Mouse (Mus musculus) limb, embryonic 12.5 days (tissue): ENCODE results near the gene Map3k11. TPM values are rescaled to one million over a fixed set of nuclear protein-coding genes. Genes with fewer than 3 reads are reported as not detected.
A peak's percentile ranks its signal among the peaks of the same experiment; 100 is the strongest.
"Not testable (repeated sequence)": the region's sequence is repeated elsewhere in the genome, so short reads cannot be mapped to it uniquely, and the experiment has no call there.

Source experiments
- ATAC-seq: fragments of 200-750 bp; cut with Nextera tagmentation; 2 replicates; pipeline ENCODE4 v1.8.0; 2017; ENCODE audit warnings: low read depth, moderate TSS enrichment; ENCODE audit not compliant: insufficient number of reproducible peaks, insufficient read depth, low FRiP score, low TSS enrichment
- H3K27ac ChIP-seq: fragments of 300-500 bp; sonication (generic); 2 replicates; pipeline ENCODE4 v1.5.1; 2016; ENCODE audit warnings: mild to moderate bottlenecking, moderate library complexity
- H3K27me3 ChIP-seq: fragments of 300-500 bp; sonication (generic); 2 replicates; pipeline ENCODE4 v1.6.1; 2016; ENCODE audit warnings: mild to moderate bottlenecking, moderate library complexity
- H3K36me3 ChIP-seq: fragments of 300-500 bp; sonication (generic); 2 replicates; pipeline ENCODE4 v1.6.1; 2016; ENCODE audit warnings: mild to moderate bottlenecking, moderate library complexity
- H3K4me1 ChIP-seq: fragments of 300-500 bp; sonication (generic); replicated peaks from 2 replicates; pipeline ENCODE4 v1.6.1; 2016
- H3K4me2 ChIP-seq: fragments of 300-500 bp; sonication (generic); 2 replicates; pipeline ENCODE4 v1.6.1; 2016; ENCODE audit warnings: mild to moderate bottlenecking, moderate library complexity
- H3K4me3 ChIP-seq: fragments of 300-500 bp; sonication (generic); replicated peaks from 2 replicates; pipeline ENCODE4 v1.5.1; 2016; ENCODE audit warnings: mild to moderate bottlenecking
- H3K9ac ChIP-seq: fragments of 300-500 bp; sonication (generic); replicated peaks from 2 replicates; pipeline ENCODE4 v1.6.1; 2016; ENCODE audit warnings: mild to moderate bottlenecking, moderate library complexity
- H3K9me3 ChIP-seq: fragments of 300-500 bp; sonication (generic); 2 replicates; pipeline ENCODE4 v1.6.1; 2016; ENCODE audit warnings: mild to moderate bottlenecking, moderate library complexity
- WGBS: fragments of 180-500 bp; shearing (Covaris S2); methylation state at CpG from one replicate; pipeline ENCODE4 v1.1.7; 2016; 5-methylcytosine and 5-hydroxymethylcytosine counted together
- polyA plus RNA-seq: library from polyadenylated mRNA; unstranded; fragments of >200 nt; fragmentation: Nextera tagmentation; extraction: Ambion mirVana; gene quantifications from 2 replicates; pipeline ENCODE4 v1.2.1, GENCODE M21; 2016

The Map3k11 gene
- polyA plus RNA-seq, 1 experiment from 2014 or later, result 19.6 TPM

DNA sequence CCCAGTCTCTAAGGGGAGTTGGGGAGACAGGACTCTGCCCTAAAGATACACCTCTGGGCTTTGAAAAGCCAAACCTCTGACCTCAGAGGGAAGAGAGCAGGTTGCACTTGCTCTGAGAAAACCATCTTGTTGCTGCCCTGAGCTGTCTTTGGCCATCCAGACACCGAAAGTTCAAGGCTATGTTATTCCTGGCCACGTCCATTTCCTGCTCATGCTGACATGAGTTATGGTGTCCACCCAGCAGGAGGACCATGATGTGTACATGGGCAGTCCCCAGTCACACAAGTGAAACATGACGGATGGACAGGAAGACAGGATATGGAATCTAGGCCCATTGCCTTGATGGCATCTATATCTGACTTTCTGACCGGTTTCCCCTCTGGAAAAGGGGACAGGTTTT, 8.1 kb upstream of the Map3k11 start:
- no peaks in the 10 kb centered on the region for H3K9me3 ChIP-seq
- no peak for ATAC-seq

DNA sequence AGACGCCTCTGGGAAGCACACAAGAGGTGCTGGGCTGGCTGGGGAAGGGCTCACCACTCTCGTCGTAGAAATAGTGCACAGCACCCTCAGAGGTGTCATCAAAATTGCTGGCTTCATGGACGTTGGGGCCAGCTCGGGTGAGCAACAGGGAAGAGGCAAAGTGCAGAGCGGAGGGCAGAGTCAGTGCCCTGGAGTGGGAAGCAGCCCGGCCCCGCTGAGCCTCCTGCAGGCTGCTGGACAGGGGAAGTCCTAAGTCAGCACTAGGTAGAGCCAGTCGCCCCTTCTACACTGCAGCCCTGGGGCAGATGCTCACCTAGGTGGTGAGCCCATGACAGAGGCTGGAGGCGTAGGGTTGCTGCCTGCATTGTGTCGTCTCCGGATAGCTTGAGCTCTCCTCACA, 4.3 kb upstream of the Map3k11 start:
- H3K9me3 ChIP-seq, result no peaks in the 10 kb centered on the region
- 89% methylated on average over 12 of the region's 12 CpGs for WGBS
- ATAC-seq, result no peak

More for the DNA sequence above, 8.1 kb upstream of the Map3k11 start:
- H3K4me2 ChIP-seq, result no peak overlapping the region
- H3K4me1 ChIP-seq, result no peaks in the 10 kb centered on the region
- no peak overlapping the region for H3K27ac ChIP-seq
- H3K36me3 ChIP-seq, result peaks cover 95% of the 10 kb centered on the region
- H3K27me3 ChIP-seq, result no peaks in the 10 kb centered on the region
- no peak overlapping the region; the same call in 1 of the 2 replicates for H3K9ac ChIP-seq
- 84% methylated on average over 4 of the region's 4 CpGs for WGBS
- no peak overlapping the region for H3K4me3 ChIP-seq

DNA sequence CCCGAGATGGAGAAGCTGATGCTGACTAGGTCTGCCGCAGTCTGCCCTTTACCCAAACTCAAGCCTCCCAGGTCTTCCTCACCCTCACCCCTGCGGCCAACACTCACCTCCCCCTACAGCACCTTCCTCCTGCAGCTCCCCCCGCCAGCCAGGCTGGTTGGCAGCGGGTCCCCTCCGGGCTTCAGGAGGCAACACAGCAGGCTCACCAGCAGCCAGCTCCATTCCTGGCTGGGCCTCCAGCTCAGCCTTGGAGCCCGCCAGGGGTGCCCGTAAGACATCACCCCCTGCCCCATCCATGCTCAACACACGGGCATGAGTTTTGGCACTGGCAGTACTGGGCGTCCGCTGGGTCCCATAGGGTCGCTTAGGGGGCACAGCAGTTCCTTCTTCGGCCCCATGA, 3.6 kb upstream of the Map3k11 start:
- Histone ChIP-seq H3K4me3 (no peak overlapping the region), H3K9ac (no peak overlapping the region), H3K27me3 (no peaks in the 10 kb centered on the region), H3K4me1 (peaks cover 11% of the 10 kb centered on the region), H3K4me2 (no peak overlapping the region), H3K9me3 (no peaks in the 10 kb centered on the region), H3K36me3 (peaks cover 70% of the 10 kb centered on the region), H3K27ac (no peak overlapping the region)
- WGBS, result 92% methylated on average over 13 of the region's 13 CpGs
- ATAC-seq, result no peak

More for the DNA sequence above, 4.3 kb upstream of the Map3k11 start:
- H3K4me2 ChIP-seq, result no peak overlapping the region
- H3K36me3 ChIP-seq, result peaks cover 78% of the 10 kb centered on the region
- H3K4me3 ChIP-seq, result no peak overlapping the region
- no peak overlapping the region for H3K27ac ChIP-seq
- no peak overlapping the region for H3K9ac ChIP-seq
- peaks cover 10% of the 10 kb centered on the region for H3K4me1 ChIP-seq
- no peaks in the 10 kb centered on the region for H3K27me3 ChIP-seq

DNA sequence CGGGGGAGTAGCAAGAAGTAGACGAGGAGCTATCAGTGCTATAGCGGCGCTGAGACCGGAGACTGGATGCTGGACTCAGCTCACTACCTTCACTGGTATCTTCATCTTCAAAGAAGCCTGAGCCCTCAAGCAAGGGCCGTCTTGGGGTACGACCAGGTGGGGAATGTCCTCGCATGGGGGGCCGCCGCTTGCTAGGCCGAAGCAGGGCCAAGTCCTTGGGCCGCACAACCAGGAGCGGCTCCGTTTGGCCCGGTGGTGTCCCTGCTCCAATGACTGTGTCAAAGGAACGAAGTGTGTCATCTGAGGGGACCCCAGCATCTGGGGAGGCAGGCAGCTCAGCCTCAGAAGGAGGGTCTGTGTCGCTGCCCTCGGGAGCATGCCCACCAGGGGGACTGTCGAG, 3.1 kb upstream of the Map3k11 start:
- no peak overlapping the region for H3K9ac ChIP-seq
- 92% methylated on average over 19 of the region's 19 CpGs for WGBS
- H3K27me3 ChIP-seq, result no peaks in the 10 kb centered on the region
- H3K9me3 ChIP-seq, result no peaks in the 10 kb centered on the region
- no peak for ATAC-seq
- H3K4me2 ChIP-seq, result no peak overlapping the region
- peaks cover 16% of the 10 kb centered on the region for H3K4me1 ChIP-seq
- H3K4me3 ChIP-seq, result no peak overlapping the region
- peaks cover 66% of the 10 kb centered on the region for H3K36me3 ChIP-seq
- no peak overlapping the region for H3K27ac ChIP-seq

DNA sequence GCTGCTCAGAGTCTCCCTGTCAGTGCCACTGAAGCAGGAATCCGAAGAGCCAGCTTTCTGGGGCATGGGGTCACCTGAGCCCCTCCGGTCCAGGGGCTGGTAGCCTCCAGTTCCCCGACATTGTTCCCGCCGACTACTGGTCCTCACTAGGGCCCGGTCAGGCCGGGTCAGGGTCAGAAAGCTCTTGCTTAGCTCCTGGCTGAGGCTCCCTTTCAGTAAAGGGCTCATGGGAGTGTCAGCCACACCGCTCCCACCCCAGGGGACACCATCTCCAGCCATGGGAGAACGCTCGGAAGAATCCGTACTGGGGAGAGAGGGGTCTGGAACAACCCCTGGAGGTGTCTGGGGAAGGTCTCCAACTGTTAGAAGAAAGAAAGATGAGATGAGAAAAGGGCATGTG, 2.7 kb upstream of the Map3k11 start:
- ATAC-seq, result no peak
- WGBS, result 91% methylated on average over 11 of the region's 11 CpGs

DNA sequence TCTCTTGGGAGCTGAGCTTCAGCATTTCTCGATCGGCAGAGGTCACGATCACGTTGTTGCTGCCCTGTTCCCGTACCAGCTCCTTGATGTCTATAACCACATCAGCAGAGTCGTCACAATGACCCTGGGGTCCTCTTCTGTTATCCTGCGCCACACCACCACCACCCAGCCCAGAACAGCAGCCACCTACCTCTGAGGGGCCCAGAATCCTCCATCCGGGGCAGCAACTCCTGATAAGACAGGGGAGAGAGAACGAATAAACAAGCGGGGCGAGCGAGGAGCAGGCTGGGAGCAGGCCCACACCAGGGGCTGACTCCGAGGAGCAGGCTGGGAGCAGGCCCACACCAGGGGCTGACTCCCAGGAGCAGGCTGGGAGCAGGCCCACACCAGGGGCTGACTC, 2.1 kb upstream of the Map3k11 start:
- no peak overlapping the region for H3K4me2 ChIP-seq
- H3K27ac ChIP-seq, result no peak overlapping the region
- peaks cover 66% of the 10 kb centered on the region for H3K36me3 ChIP-seq
- no peaks in the 10 kb centered on the region for H3K9me3 ChIP-seq
- 89% methylated on average over 13 of the region's 13 CpGs for WGBS
- H3K4me1 ChIP-seq, result peaks cover 26% of the 10 kb centered on the region
- ATAC-seq, result no peak
- H3K27me3 ChIP-seq, result no peaks in the 10 kb centered on the region
- no peak overlapping the region for H3K4me3 ChIP-seq
- H3K9ac ChIP-seq, result no peak overlapping the region

More for the DNA sequence above, 2.7 kb upstream of the Map3k11 start:
- H3K9me3 ChIP-seq, result no peaks in the 10 kb centered on the region
- H3K36me3 ChIP-seq, result peaks cover 66% of the 10 kb centered on the region
- H3K27ac ChIP-seq, result no peak overlapping the region
- H3K4me3 ChIP-seq, result no peak overlapping the region
- H3K9ac ChIP-seq, result no peak overlapping the region
- peaks cover 20% of the 10 kb centered on the region for H3K4me1 ChIP-seq
- no peak overlapping the region for H3K4me2 ChIP-seq
- H3K27me3 ChIP-seq, result no peaks in the 10 kb centered on the region

DNA sequence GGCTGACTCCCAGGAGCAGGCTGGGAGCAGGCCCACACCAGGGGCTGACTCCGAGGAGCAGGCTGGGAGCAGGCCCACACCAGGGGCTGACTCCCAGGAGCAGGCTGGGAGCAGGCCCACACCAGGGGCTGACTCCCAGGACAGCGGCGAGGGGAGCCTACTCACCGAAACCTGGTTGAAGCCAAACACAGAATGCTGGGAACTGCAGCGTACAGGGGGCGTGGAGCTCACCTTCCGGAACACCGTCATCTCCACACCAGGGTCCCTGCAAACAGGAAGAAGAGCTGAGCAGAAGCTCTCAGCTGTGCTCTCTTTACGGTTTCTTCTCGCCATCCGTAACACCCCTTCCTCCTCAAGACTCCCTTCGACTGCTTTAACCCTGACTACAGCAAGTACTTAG, 1.6 kb upstream of the Map3k11 start:
- H3K27me3 ChIP-seq, H3K9ac ChIP-seq, H3K27ac ChIP-seq, ATAC-seq, H3K9me3 ChIP-seq: not testable (repeated sequence)
- Histone ChIP-seq H3K4me2 (peak overlapping the region; percentile 95), H3K4me3 (peak overlapping the region; percentile 93), H3K36me3 (peaks cover 66% of the 10 kb centered on the region), H3K4me1 (peaks cover 31% of the 10 kb centered on the region)
- WGBS, result 91% methylated on average over 12 of the region's 12 CpGs

DNA sequence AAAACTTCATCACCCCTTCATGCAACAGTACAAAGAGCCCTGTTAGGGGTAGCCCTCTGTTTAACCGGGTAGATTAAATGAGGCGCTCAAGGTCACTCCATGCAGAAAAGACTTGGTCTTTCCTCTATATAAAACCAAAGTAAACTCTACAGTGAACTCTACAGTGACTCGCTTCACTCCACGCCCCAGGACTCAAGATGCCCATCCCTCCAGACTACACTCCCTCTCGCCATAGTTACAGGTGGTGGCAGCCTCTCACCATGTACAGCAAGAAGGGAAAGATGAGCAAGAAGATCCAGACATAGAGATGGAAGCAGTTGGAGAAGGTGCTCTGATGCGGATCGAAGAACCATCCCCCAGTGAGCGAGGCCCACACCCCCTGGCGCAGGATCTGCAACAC, 804 bp upstream of the Map3k11 start:
- no peak for ATAC-seq
- H3K9me3 ChIP-seq, result no peaks in the 10 kb centered on the region
- no peaks in the 10 kb centered on the region for H3K27me3 ChIP-seq
- H3K9ac ChIP-seq, result peak overlapping the region; percentile 86
- peaks cover 66% of the 10 kb centered on the region for H3K36me3 ChIP-seq
- H3K4me1 ChIP-seq, result peaks cover 39% of the 10 kb centered on the region
- H3K4me2 ChIP-seq, result peak overlapping the region; percentile 95
- peak overlapping the region; percentile 93 for H3K4me3 ChIP-seq
- WGBS, result 20% methylated on average over 9 of the region's 9 CpGs
- H3K27ac ChIP-seq, result peak overlapping the region; percentile 90

DNA sequence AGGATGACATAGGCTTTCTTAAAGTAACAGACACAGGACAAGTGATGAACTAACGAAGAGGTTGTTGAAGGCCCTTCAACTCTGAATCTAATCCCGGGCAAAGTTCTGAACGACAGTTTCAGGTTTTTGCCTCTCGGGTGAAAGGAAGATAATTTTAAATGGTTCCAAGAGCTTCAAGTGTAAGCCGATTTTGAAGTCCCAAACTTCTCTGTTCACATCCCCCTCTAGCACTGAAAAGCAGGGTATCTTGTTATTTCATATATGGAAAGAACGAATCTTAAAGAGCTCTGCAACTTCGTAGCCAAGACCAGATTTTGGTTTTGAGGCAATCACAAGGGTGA, 516 bp downstream of the Map3k11 start:
- peaks cover 66% of the 10 kb centered on the region for H3K36me3 ChIP-seq
- WGBS, result 1% methylated on average over 7 of the region's 7 CpGs

DNA sequence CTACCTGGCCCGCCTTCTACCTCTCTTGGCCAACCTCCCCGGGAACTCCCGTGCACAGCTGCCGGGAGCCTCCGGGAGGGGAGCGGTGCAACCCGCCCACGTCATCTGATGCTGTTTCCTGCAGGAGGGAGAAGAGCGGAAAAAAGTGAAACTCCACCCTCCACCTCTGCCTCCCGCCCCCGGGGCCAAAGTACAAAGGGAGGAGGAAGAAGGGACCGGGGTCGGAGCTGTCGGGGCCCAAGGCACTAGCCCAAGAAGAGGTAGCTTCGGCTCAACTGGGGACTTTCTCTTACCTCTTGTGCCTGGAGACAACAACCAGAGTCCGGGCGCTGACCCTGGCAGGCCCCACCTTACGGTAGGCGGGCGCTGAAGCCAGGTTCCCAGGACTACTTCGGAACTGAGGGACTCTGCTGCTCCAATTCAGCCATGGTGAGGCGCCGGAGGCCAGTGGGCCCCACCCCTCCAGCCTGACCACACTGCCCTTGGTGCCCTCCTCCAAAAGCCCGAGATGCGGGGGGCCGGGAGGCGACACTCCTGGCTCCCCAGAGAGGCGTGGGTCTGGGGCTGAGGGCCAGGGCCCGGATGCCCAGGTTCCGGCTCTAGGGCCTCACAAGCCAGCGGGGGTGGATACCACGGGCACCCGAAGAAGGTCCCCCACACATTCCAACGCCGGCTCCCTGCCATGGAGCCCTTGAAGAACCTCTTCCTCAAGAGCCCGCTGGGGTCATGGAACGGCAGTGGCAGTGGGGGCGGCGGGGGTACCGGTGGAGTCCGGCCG, 1.2 kb downstream of the Map3k11 start:
- ATAC-seq, result peak; percentile 11; the same call in 1 of the 2 replicates
- WGBS, result 12% methylated on average over 42 of the region's 42 CpGs
- peaks cover 66% of the 10 kb centered on the region for H3K36me3 ChIP-seq

More for the DNA sequence above, 516 bp downstream of the Map3k11 start:
- Histone ChIP-seq H3K4me2 (peak overlapping the region; percentile 95), H3K27ac (peak overlapping the region; percentile 90), H3K4me1 (peaks cover 43% of the 10 kb centered on the region), H3K4me3 (peak overlapping the region; percentile 93), H3K9me3 (no peaks in the 10 kb centered on the region), H3K27me3 (no peaks in the 10 kb centered on the region), H3K9ac (peak overlapping the region; percentile 94)
- no peak for ATAC-seq

DNA sequence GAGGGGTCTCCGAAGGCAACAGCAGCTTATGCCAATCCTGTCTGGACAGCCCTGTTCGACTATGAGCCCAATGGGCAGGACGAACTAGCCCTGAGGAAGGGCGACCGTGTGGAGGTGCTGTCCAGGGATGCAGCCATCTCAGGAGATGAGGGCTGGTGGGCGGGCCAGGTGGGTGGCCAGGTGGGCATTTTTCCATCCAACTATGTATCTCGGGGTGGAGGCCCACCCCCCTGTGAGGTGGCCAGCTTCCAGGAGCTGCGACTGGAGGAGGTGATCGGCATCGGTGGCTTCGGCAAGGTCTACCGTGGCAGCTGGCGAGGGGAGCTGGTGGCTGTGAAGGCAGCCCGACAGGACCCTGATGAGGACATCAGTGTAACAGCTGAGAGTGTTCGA, 1.8 kb downstream of the Map3k11 start:
- H3K9ac ChIP-seq, result peak overlapping the region; percentile 94
- 0 out of 2 replicates have a peak, but pooled peaks cover 3% of the 10 kb centered on the region for H3K27me3 ChIP-seq
- peaks cover 66% of the 10 kb centered on the region for H3K36me3 ChIP-seq
- H3K4me1 ChIP-seq, result peaks cover 46% of the 10 kb centered on the region
- H3K4me3 ChIP-seq, result peak overlapping the region; percentile 93
- no peak for ATAC-seq
- peak overlapping the region; percentile 95 for H3K4me2 ChIP-seq
- peak overlapping the region; percentile 90 for H3K27ac ChIP-seq
- no peaks in the 10 kb centered on the region for H3K9me3 ChIP-seq
- 73% methylated on average over 15 of the region's 15 CpGs for WGBS

More for the DNA sequence above, 1.2 kb downstream of the Map3k11 start:
- Histone ChIP-seq H3K27me3 (no peaks in the 10 kb centered on the region), H3K4me1 (peaks cover 43% of the 10 kb centered on the region), H3K4me2 (peak overlapping the region; percentile 95), H3K27ac (peak overlapping the region; percentile 90), H3K9ac (peak overlapping the region; percentile 94), H3K4me3 (peak overlapping the region; percentile 93), H3K9me3 (no peaks in the 10 kb centered on the region)
